Mouse (Mus musculus) thymus, adult 2 months (tissue): ENCODE measurements around the gene Smagp.

Experiments
- CTCF ChIP-seq: fragments of 200-500 bp; IDR thresholded peaks from 2 replicates; pipeline ENCODE4 v1.5.1; 2012; ENCODE audit warnings: mild to moderate bottlenecking, control low read depth, low read length, moderate library complexity, borderline replicate concordance; ENCODE audit not compliant: control insufficient read depth, poor library complexity, insufficient read depth; ENCODE audit errors: extremely low read depth
- POLR2A ChIP-seq: fragments of 200-500 bp; IDR thresholded peaks from 2 replicates; pipeline ENCODE4 v1.6.1; 2012; ENCODE audit warnings: mild to moderate bottlenecking, low read length, control low read depth, moderate library complexity; ENCODE audit not compliant: control insufficient read depth, poor library complexity, insufficient read depth; ENCODE audit errors: extremely low read depth

DNA sequence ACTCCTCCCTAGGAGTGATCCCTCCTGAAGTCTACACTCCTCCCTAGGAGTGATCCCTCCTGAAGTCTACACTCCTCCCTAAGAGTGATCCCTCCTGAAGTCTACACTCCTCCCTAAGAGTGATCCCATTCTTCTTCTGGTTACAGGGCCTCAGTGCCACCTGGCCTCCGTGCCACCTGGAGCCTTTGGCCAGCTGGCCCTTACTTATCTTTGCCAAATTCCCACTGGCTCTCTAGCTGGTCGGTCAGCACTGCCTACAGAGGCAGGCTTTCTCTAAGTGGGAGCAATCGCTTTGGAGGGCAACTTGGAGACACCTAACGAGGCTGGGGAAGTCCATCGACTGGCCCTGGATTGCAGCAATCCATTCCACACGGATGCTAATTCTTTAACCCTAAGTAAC is 9.4 kb upstream of the Smagp start:
- TF ChIP-seq CTCF (no peak), POLR2A (no peak)
